Mouse (Mus musculus) heart, adult 2 months (tissue): Measurements from ENCODE around the gene Ddx46. TPM values are rescaled to one million over a fixed set of nuclear protein-coding genes. Genes with fewer than 3 reads are reported as not detected.

Source experiments
- DNase-seq, 2 experiments: peaks; one replicate each; pipeline ENCODE4 v3.0.0; 2021
- H3K27ac ChIP-seq: fragments of 200-600 bp; 2 replicates; pipeline ENCODE4 v1.8.1; 2022
- H3K27me3 ChIP-seq: fragments of 200-500 bp; 2 replicates; pipeline ENCODE4 v1.6.1; 2012; ENCODE audit warnings: mild to moderate bottlenecking, low read length, inconsistent platforms, mixed read lengths; ENCODE audit not compliant: control insufficient read depth, insufficient read depth
- H3K36me3 ChIP-seq: fragments of 200-500 bp; 2 replicates; pipeline ENCODE4 v1.6.1; 2012; ENCODE audit warnings: low read length, inconsistent platforms; ENCODE audit not compliant: control insufficient read depth, insufficient read depth
- H3K4me1 ChIP-seq: fragments of 200-500 bp; 2 replicates; pipeline ENCODE4 v1.6.1; 2011; ENCODE audit warnings: low read length; ENCODE audit not compliant: control insufficient read depth, insufficient read depth
- H3K4me3 ChIP-seq: fragments of 200-600 bp; 2 replicates; pipeline ENCODE4 v1.8.1; 2022
- H3K79me2 ChIP-seq: fragments of 200-500 bp; replicated peaks from 2 replicates; pipeline ENCODE4 v1.6.1; 2012; ENCODE audit warnings: mild to moderate bottlenecking, inconsistent platforms, low read length, moderate library complexity, mixed read lengths; ENCODE audit not compliant: control insufficient read depth, insufficient read depth
- H3K9ac ChIP-seq: fragments of 200-500 bp; 2 replicates; pipeline ENCODE4 v1.6.1; 2012; ENCODE audit warnings: low read depth, mild to moderate bottlenecking, control low read depth, inconsistent platforms, low read length, mixed read lengths
- CTCF ChIP-seq: fragments of 200-600 bp; IDR thresholded peaks from 2 replicates; pipeline ENCODE4 v1.8.1; 2022; ENCODE audit warnings: antibody characterized with exemption, mild to moderate bottlenecking, moderate library complexity
- EP300 ChIP-seq: fragments of 200-500 bp; IDR thresholded peaks from 2 replicates; pipeline ENCODE4 v1.6.1; 2011; ENCODE audit warnings: low read depth, low read length, control low read depth; ENCODE audit not compliant: insufficient read depth
- POLR2A ChIP-seq: fragments of 200-500 bp; IDR thresholded peaks from 2 replicates; pipeline ENCODE4 v1.6.1; 2011; ENCODE audit warnings: mild to moderate bottlenecking, low read depth, low read length, control low read depth; ENCODE audit not compliant: insufficient read depth
- WGBS: fragments of 180-500 bp; shearing (Covaris S2); methylation state at CpG from one replicate; pipeline ENCODE4 v1.1.7; 2018; 5-methylcytosine and 5-hydroxymethylcytosine counted together
- intact Hi-C: fragments of 180-260 bp; cut with DNase I; formaldehyde crosslinking; loops from one replicate; pipeline ENCODE4 v1.15.1; 2025
- polyA plus RNA-seq: library from polyadenylated mRNA; depleted of rRNA; stranded (reverse); fragments of >200 nt; gene quantifications from 2 replicates; pipeline ENCODE4 v1.2.3, GENCODE M21; 2012
- total RNA-seq, 2 experiments: library from RNA; stranded (reverse); gene quantifications; 2 replicates each; pipeline ENCODE4 v1.2.3; 2021

Ddx46 gene
- total and polyA plus RNA-seq, 3 experiments, result 7.9 to 21.1 (median 20.8) TPM

- intact Hi-C loops, result no loop called here
- 56% methylated on average over 4 of the region's 4 CpGs for WGBS
- H3K4me3 ChIP-seq, result no peak overlapping the region
- no peak overlapping the region for H3K9ac ChIP-seq
- H3K27me3 ChIP-seq, result no peaks in the 10 kb centered on the region
- peaks cover 5% of the 10 kb centered on the region for H3K79me2 ChIP-seq
- H3K4me1 ChIP-seq, result no peaks in the 10 kb centered on the region
- peaks cover 6% of the 10 kb centered on the region for H3K36me3 ChIP-seq
- H3K27ac ChIP-seq, result no peak overlapping the region
- TF ChIP-seq CTCF, result no peak
- DNase-seq, result no peak
Observed at GRCm38 (mm10) chr13:55704301-55704700, 69.5 kb downstream of the Ddx46 start.

GRCm38 (mm10) chr13:55712846-55713245 is 78.0 kb downstream of the Ddx46 start:
- Histone ChIP-seq H3K27ac (no peak overlapping the region), H3K36me3 (no peaks in the 10 kb centered on the region; the same call in 1 of the 2 replicates), H3K79me2 (peaks cover 2% of the 10 kb centered on the region), H3K4me1 (no peaks in the 10 kb centered on the region; the same call in 1 of the 2 replicates), H3K9ac (no peak overlapping the region), H3K4me3 (no peak overlapping the region), H3K27me3 (no peaks in the 10 kb centered on the region)
- TF ChIP-seq EP300 (no peak), CTCF (no peak), POLR2A (no peak)
- intact Hi-C loops, result no loop called here
- WGBS, result 90% methylated on average over 3 of the region's 3 CpGs
- no peak for DNase-seq

- H3K79me2 ChIP-seq, result peaks cover 2% of the 10 kb centered on the region
- peak; percentile 91 to 98 for DNase-seq
- H3K4me3 ChIP-seq, result peak within 1 kb of the TSS; percentile 64
- no peaks in the 10 kb centered on the region; the same call in 1 of the 2 replicates for H3K4me1 ChIP-seq
- no peaks in the 10 kb centered on the region for H3K27me3 ChIP-seq
- intact Hi-C loops, result loop anchor here (1.0 kb wide), 2 partner anchors 13 to 21 kb away; partner anchors contain the start of genes B230219D22Rik and Pcbd2
- H3K36me3 ChIP-seq, result no peaks in the 10 kb centered on the region; the same call in 1 of the 2 replicates
- peak within 1 kb of the TSS; percentile 93 for H3K27ac ChIP-seq
- WGBS, result under 1% methylated on average over 63 of the region's 63 CpGs
- H3K9ac ChIP-seq, result peak within 1 kb of the TSS; percentile 94
- TF ChIP-seq POLR2A (0 out of 2 replicates have a peak, but pooled peaks have one; percentile 51), CTCF (no peak), EP300 (0 out of 2 replicates have a peak, but pooled peaks have one; percentile 54)
Observed at GRCm38 (mm10) chr13:55714501-55715166, 79.8 kb downstream of the Ddx46 start, which contains the start of gene Txndc15. Txndc15 (plus strand) TSS chr13:55714650.

- H3K27me3 ChIP-seq, result no peaks in the 10 kb centered on the region
- WGBS, result 3% methylated on average over 5 of the region's 5 CpGs
- H3K79me2 ChIP-seq, result peaks cover 2% of the 10 kb centered on the region
- no peaks in the 10 kb centered on the region; the same call in 1 of the 2 replicates for H3K36me3 ChIP-seq
- H3K27ac ChIP-seq, result peak overlapping the region; percentile 93
- DNase-seq, result no peak
- peak overlapping the region; percentile 64 for H3K4me3 ChIP-seq
- H3K4me1 ChIP-seq, result no peaks in the 10 kb centered on the region; the same call in 1 of the 2 replicates
- TF ChIP-seq POLR2A, result no peak
- no peak for TF ChIP-seq EP300
- no peak for TF ChIP-seq CTCF
- intact Hi-C loops, result no loop called here
- peak overlapping the region; percentile 94 for H3K9ac ChIP-seq
Observed at GRCm38 (mm10) chr13:55715167-55715512, 80.3 kb downstream of the Ddx46 start.

GRCm38 (mm10) chr13:55715908-55716510 is 81.2 kb downstream of the Ddx46 start:
- Histone ChIP-seq H3K9ac (no peak overlapping the region), H3K4me3 (no peak overlapping the region), H3K27me3 (no peaks in the 10 kb centered on the region), H3K79me2 (peaks cover 2% of the 10 kb centered on the region), H3K4me1 (no peaks in the 10 kb centered on the region; the same call in 1 of the 2 replicates), H3K36me3 (no peaks in the 10 kb centered on the region; the same call in 1 of the 2 replicates), H3K27ac (no peak overlapping the region)
- TF ChIP-seq POLR2A (no peak), CTCF (no peak), EP300 (no peak)
- 87% methylated on average over 7 of the region's 7 CpGs for WGBS
- no peak for DNase-seq
- intact Hi-C loops, result no loop called here

- Histone ChIP-seq H3K4me1 (no peaks in the 10 kb centered on the region), H3K9ac (no peak overlapping the region), H3K27ac (no peak overlapping the region), H3K27me3 (no peaks in the 10 kb centered on the region), H3K4me3 (no peak overlapping the region), H3K36me3 (no peaks in the 10 kb centered on the region), H3K79me2 (peaks cover 2% of the 10 kb centered on the region)
- TF ChIP-seq CTCF, result no peak
- DNase-seq, result no peak
- intact Hi-C loops, result no loop called here
- WGBS, result 82% methylated on average over 8 of the region's 8 CpGs
Observed at GRCm38 (mm10) chr13:55721516-55721915, 86.7 kb downstream of the Ddx46 start.
